Mouse (Mus musculus) neural tube, embryonic 12.5 days (tissue): ENCODE results near the gene Adgrg6. TPM values are rescaled to one million over a fixed set of nuclear protein-coding genes. Genes with fewer than 3 reads are reported as not detected.

ENCODE experiments used
- ATAC-seq: fragments of 200-750 bp; cut with Nextera tagmentation; 2 replicates; pipeline ENCODE4 v1.8.0; 2017; ENCODE audit warnings: low read depth, mild to moderate bottlenecking, moderate TSS enrichment, moderate library complexity; ENCODE audit not compliant: low FRiP score
- H3K27ac ChIP-seq: fragments of 300-500 bp; sonication (generic); 2 replicates; pipeline ENCODE4 v1.5.1; 2016
- H3K27me3 ChIP-seq: fragments of 300-500 bp; sonication (generic); replicated peaks from 2 replicates; pipeline ENCODE4 v1.6.1; 2016; ENCODE audit warnings: mild to moderate bottlenecking
- H3K36me3 ChIP-seq: fragments of 300-500 bp; sonication (generic); 2 replicates; pipeline ENCODE4 v1.6.1; 2016; ENCODE audit warnings: mild to moderate bottlenecking
- H3K4me1 ChIP-seq: fragments of 300-500 bp; sonication (generic); 2 replicates; pipeline ENCODE4 v1.6.1; 2016
- H3K4me2 ChIP-seq: fragments of 300-500 bp; sonication (generic); replicated peaks from 2 replicates; pipeline ENCODE4 v1.6.1; 2016; ENCODE audit warnings: mild to moderate bottlenecking
- H3K4me3 ChIP-seq: fragments of 300-500 bp; sonication (generic); 2 replicates; pipeline ENCODE4 v1.5.1; 2016
- H3K9ac ChIP-seq: fragments of 300-500 bp; sonication (generic); 2 replicates; pipeline ENCODE4 v1.6.1; 2016; ENCODE audit warnings: mild to moderate bottlenecking
- H3K9me3 ChIP-seq: fragments of 300-500 bp; sonication (generic); 2 replicates; pipeline ENCODE4 v1.6.1; 2016; ENCODE audit warnings: mild to moderate bottlenecking
- WGBS: fragments of 180-500 bp; shearing (Covaris S2); methylation state at CpG from one replicate; pipeline ENCODE4 v1.1.7; 2016; 5-methylcytosine and 5-hydroxymethylcytosine counted together
- polyA plus RNA-seq: library from polyadenylated mRNA; unstranded; fragments of >200 nt; fragmentation: Nextera tagmentation; extraction: Ambion mirVana; gene quantifications from 2 replicates; pipeline ENCODE4 v1.2.1, GENCODE M21; 2016

Adgrg6 gene
- polyA plus RNA-seq, 1 experiment from 2014 or later, result 6.8 TPM

- Histone ChIP-seq H3K9me3 (no peaks in the 10 kb centered on the region), H3K4me2 (no peak overlapping the region), H3K27me3 (no peaks in the 10 kb centered on the region), H3K36me3 (no peaks in the 10 kb centered on the region), H3K4me3 (no peak overlapping the region), H3K9ac (no peak overlapping the region), H3K4me1 (no peaks in the 10 kb centered on the region), H3K27ac (no peak overlapping the region)
- 65% methylated on average over 1 of the region's 1 CpGs for WGBS
- ATAC-seq, result no peak
These were observed 69.1 kb downstream of the Adgrg6 start for GRCm38 (mm10) chr10:14476393-14476792.

- 88% methylated on average over 2 of the region's 2 CpGs for WGBS
- Histone ChIP-seq H3K27me3 (no peaks in the 10 kb centered on the region), H3K9ac (no peak overlapping the region), H3K4me1 (no peaks in the 10 kb centered on the region), H3K9me3 (no peaks in the 10 kb centered on the region), H3K36me3 (no peaks in the 10 kb centered on the region), H3K4me3 (no peak overlapping the region), H3K27ac (no peak overlapping the region), H3K4me2 (no peak overlapping the region)
- no peak for ATAC-seq
These were observed 69.8 kb downstream of the Adgrg6 start for GRCm38 (mm10) chr10:14475641-14476040.

- no peak overlapping the region for H3K4me3 ChIP-seq
- H3K27ac ChIP-seq, result no peak overlapping the region
- no peak for ATAC-seq
- no peak overlapping the region for H3K4me2 ChIP-seq
- H3K9me3 ChIP-seq, result no peaks in the 10 kb centered on the region
- 85% methylated on average over 8 of the region's 8 CpGs for WGBS
- no peak overlapping the region for H3K9ac ChIP-seq
- H3K27me3 ChIP-seq, result no peaks in the 10 kb centered on the region
- no peaks in the 10 kb centered on the region for H3K4me1 ChIP-seq
- no peaks in the 10 kb centered on the region for H3K36me3 ChIP-seq
These were observed 70.7 kb downstream of the Adgrg6 start for GRCm38 (mm10) chr10:14474541-14475305.

GRCm38 (mm10) chr10:14471039-14471550 is 74.4 kb downstream of the Adgrg6 start:
- H3K9me3 ChIP-seq, result no peaks in the 10 kb centered on the region
- no peak overlapping the region for H3K27ac ChIP-seq
- no peaks in the 10 kb centered on the region for H3K36me3 ChIP-seq
- no peak for ATAC-seq
- H3K4me2 ChIP-seq, result no peak overlapping the region
- H3K4me1 ChIP-seq, result no peaks in the 10 kb centered on the region
- H3K9ac ChIP-seq, result no peak overlapping the region
- no peaks in the 10 kb centered on the region for H3K27me3 ChIP-seq
- WGBS, result 64% methylated on average over 5 of the region's 5 CpGs
- H3K4me3 ChIP-seq, result no peak overlapping the region

GRCm38 (mm10) chr10:14468623-14469022 is 76.8 kb downstream of the Adgrg6 start:
- Histone ChIP-seq H3K4me2 (no peak overlapping the region), H3K9ac (no peak overlapping the region), H3K9me3 (no peaks in the 10 kb centered on the region), H3K4me3 (no peak overlapping the region), H3K36me3 (no peaks in the 10 kb centered on the region), H3K4me1 (no peaks in the 10 kb centered on the region), H3K27ac (no peak overlapping the region), H3K27me3 (no peaks in the 10 kb centered on the region)
- 89% methylated on average over 10 of the region's 10 CpGs for WGBS
- ATAC-seq, result no peak

- 64% methylated on average over 4 of the region's 4 CpGs for WGBS
- Histone ChIP-seq H3K27me3 (no peaks in the 10 kb centered on the region), H3K9ac (no peak overlapping the region), H3K4me2 (no peak overlapping the region), H3K27ac (no peak overlapping the region), H3K9me3 (no peaks in the 10 kb centered on the region), H3K4me3 (no peak overlapping the region), H3K36me3 (no peaks in the 10 kb centered on the region), H3K4me1 (no peaks in the 10 kb centered on the region)
- no peak for ATAC-seq
These were observed 81.5 kb downstream of the Adgrg6 start for GRCm38 (mm10) chr10:14463796-14464511.

GRCm38 (mm10) chr10:14460933-14461514 is 84.4 kb downstream of the Adgrg6 start:
- Histone ChIP-seq H3K9ac (no peak overlapping the region), H3K4me2 (no peak overlapping the region), H3K4me3 (no peak overlapping the region), H3K36me3 (no peaks in the 10 kb centered on the region), H3K27me3 (no peaks in the 10 kb centered on the region), H3K4me1 (no peaks in the 10 kb centered on the region), H3K9me3 (no peaks in the 10 kb centered on the region), H3K27ac (no peak overlapping the region)
- no peak for ATAC-seq
- WGBS, result 90% methylated on average over 4 of the region's 4 CpGs

GRCm38 (mm10) chr10:14460252-14460932 is 85.1 kb downstream of the Adgrg6 start:
- Histone ChIP-seq H3K27me3 (no peaks in the 10 kb centered on the region), H3K27ac (no peak overlapping the region), H3K4me3 (no peak overlapping the region), H3K9ac (no peak overlapping the region), H3K4me2 (no peak overlapping the region), H3K4me1 (no peaks in the 10 kb centered on the region), H3K36me3 (no peaks in the 10 kb centered on the region), H3K9me3 (no peaks in the 10 kb centered on the region)
- 67% methylated on average over 5 of the region's 5 CpGs for WGBS
- ATAC-seq, result no peak

- no peak for ATAC-seq
- 90% methylated on average over 7 of the region's 7 CpGs for WGBS
- Histone ChIP-seq H3K27me3 (no peaks in the 10 kb centered on the region), H3K4me1 (no peaks in the 10 kb centered on the region), H3K27ac (no peak overlapping the region), H3K9me3 (no peaks in the 10 kb centered on the region), H3K36me3 (no peaks in the 10 kb centered on the region), H3K9ac (no peak overlapping the region), H3K4me3 (no peak overlapping the region), H3K4me2 (no peak overlapping the region)
These were observed 85.6 kb downstream of the Adgrg6 start for GRCm38 (mm10) chr10:14459819-14460218.

GRCm38 (mm10) chr10:14459330-14459729 is 86.1 kb downstream of the Adgrg6 start:
- Histone ChIP-seq H3K27ac (no peak overlapping the region), H3K27me3 (no peaks in the 10 kb centered on the region), H3K9ac (no peak overlapping the region), H3K4me3 (no peak overlapping the region), H3K4me1 (no peaks in the 10 kb centered on the region), H3K9me3 (no peaks in the 10 kb centered on the region), H3K36me3 (no peaks in the 10 kb centered on the region), H3K4me2 (no peak overlapping the region)
- no peak for ATAC-seq
- WGBS, result 96% methylated on average over 10 of the region's 10 CpGs

GRCm38 (mm10) chr10:14454481-14454880 is 91.0 kb downstream of the Adgrg6 start:
- Histone ChIP-seq H3K4me2 (no peak overlapping the region), H3K27ac (no peak overlapping the region), H3K9me3 (no peaks in the 10 kb centered on the region), H3K36me3 (no peaks in the 10 kb centered on the region), H3K9ac (no peak overlapping the region), H3K4me1 (no peaks in the 10 kb centered on the region), H3K27me3 (no peaks in the 10 kb centered on the region), H3K4me3 (no peak overlapping the region)
- ATAC-seq, result no peak
- WGBS, result 56% methylated on average over 4 of the region's 4 CpGs

- no peak overlapping the region for H3K4me2 ChIP-seq
- no peak for ATAC-seq
- no peaks in the 10 kb centered on the region for H3K4me1 ChIP-seq
- no peak overlapping the region for H3K4me3 ChIP-seq
- 31% methylated on average over 3 of the region's 3 CpGs for whole genome bisulfite sequencing
- no peaks in the 10 kb centered on the region for H3K36me3 ChIP-seq
- no peaks in the 10 kb centered on the region for H3K9me3 ChIP-seq
- H3K27me3 ChIP-seq, result no peaks in the 10 kb centered on the region
- H3K27ac ChIP-seq, result no peak overlapping the region
- H3K9ac ChIP-seq, result no peak overlapping the region
These were observed 93.6 kb downstream of the Adgrg6 start for GRCm38 (mm10) chr10:14451811-14452210.
